Mouse (Mus musculus) lung, postnatal 0 days (tissue): ENCODE measurements around the gene Ppef2. TPM values are rescaled to one million over a fixed set of nuclear protein-coding genes. Genes with fewer than 3 reads are reported as not detected.

ENCODE experiments used
- ATAC-seq: fragments of 200-750 bp; cut with Nextera tagmentation; 2 replicates; pipeline ENCODE4 v1.8.0; 2017; ENCODE audit warnings: moderate library complexity
- DNase-seq: peaks from one replicate; pipeline ENCODE4 v3.0.0-alpha.2; 2016; ENCODE audit warnings: low spot score
- H3K27ac ChIP-seq: fragments of 300-500 bp; sonication (generic); 2 replicates; pipeline ENCODE4 v1.5.1; 2014; ENCODE audit warnings: antibody characterized with exemption, mild to moderate bottlenecking, low read length, mixed read lengths
- H3K27me3 ChIP-seq: fragments of 300-500 bp; sonication (generic); replicated peaks from 2 replicates; pipeline ENCODE4 v1.6.1; 2014; ENCODE audit warnings: low read length, mixed read lengths; ENCODE audit not compliant: insufficient read depth
- H3K36me3 ChIP-seq: fragments of 300-500 bp; sonication (generic); 2 replicates; pipeline ENCODE4 v1.6.1; 2014; ENCODE audit warnings: low read length, mixed read lengths; ENCODE audit not compliant: insufficient read depth
- H3K4me1 ChIP-seq: fragments of 300-500 bp; sonication (generic); 2 replicates; pipeline ENCODE4 v1.6.1; 2014; ENCODE audit warnings: antibody characterized with exemption, low read depth, low read length, mixed read lengths; ENCODE audit not compliant: insufficient read depth
- H3K4me2 ChIP-seq: fragments of 300-500 bp; sonication (generic); replicated peaks from 2 replicates; pipeline ENCODE4 v1.6.1; 2014; ENCODE audit warnings: low read depth, mild to moderate bottlenecking, low read length, moderate library complexity, mixed read lengths
- H3K4me3 ChIP-seq: fragments of 300-500 bp; sonication (generic); 2 replicates; pipeline ENCODE4 v1.5.1; 2014; ENCODE audit warnings: low read depth, low read length
- H3K9ac ChIP-seq: fragments of 300-500 bp; sonication (generic); replicated peaks from 2 replicates; pipeline ENCODE4 v1.6.1; 2014; ENCODE audit warnings: low read depth, mild to moderate bottlenecking
- H3K9me3 ChIP-seq: fragments of 300-500 bp; sonication (generic); 2 replicates; pipeline ENCODE4 v1.6.1; 2016; ENCODE audit warnings: low read length, mixed read lengths
- CTCF ChIP-seq: IDR thresholded peaks from 2 replicates; pipeline ENCODE4 v1.5.1; 2016; ENCODE audit warnings: antibody characterized with exemption, mild to moderate bottlenecking
- EP300 ChIP-seq: IDR thresholded peaks from 2 replicates; pipeline ENCODE4 v1.6.1; 2016; ENCODE audit warnings: antibody characterized with exemption, mild to moderate bottlenecking, control low read depth
- WGBS: fragments of 180-500 bp; shearing (Covaris S2); extraction: QIAGEN DNeasy Blood & Tissue Kit; methylation state at CpG from one replicate; pipeline ENCODE4 v1.1.7; 2014; 5-methylcytosine and 5-hydroxymethylcytosine counted together
- polyA plus RNA-seq: library from polyadenylated mRNA; unstranded; fragments of >200 nt; fragmentation: Nextera tagmentation; extraction: Ambion mirVana; gene quantifications from 2 replicates; pipeline ENCODE4 v1.2.1, GENCODE M21; 2015

The Ppef2 gene
- polyA plus RNA-seq, 1 experiment from 2014 or later, result 0.14 TPM

DNA sequence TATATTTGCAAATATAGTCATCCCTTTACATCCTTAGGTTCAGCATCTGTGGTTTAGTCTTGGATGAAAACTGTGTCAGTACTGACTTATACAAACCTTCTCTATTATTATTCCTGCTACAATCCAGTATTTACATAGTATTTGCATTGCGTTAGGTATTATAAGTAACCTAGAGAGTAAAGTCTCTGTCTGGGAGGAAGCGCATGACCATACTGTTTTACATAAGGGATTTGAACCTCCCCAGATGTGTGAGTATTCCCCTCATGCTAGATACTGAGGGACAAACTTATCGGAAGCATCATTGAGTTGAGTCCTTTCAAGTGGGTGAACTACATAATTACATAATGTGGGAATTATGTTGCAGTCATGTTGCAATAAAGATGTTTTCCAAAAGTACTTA is 26.6 kb downstream of the Ppef2 start:
- DNase-seq, result no peak
- H3K36me3 ChIP-seq, result no peaks in the 10 kb centered on the region
- no peaks in the 10 kb centered on the region for H3K27me3 ChIP-seq
- no peak overlapping the region for H3K9ac ChIP-seq
- TF ChIP-seq EP300 (no peak; the same call in 1 of the 2 replicates), CTCF (no peak)
- no peak; the same call in 1 of the 2 replicates for ATAC-seq
- no peaks in the 10 kb centered on the region for H3K4me1 ChIP-seq
- no peak overlapping the region for H3K4me2 ChIP-seq
- H3K9me3 ChIP-seq, result no peaks in the 10 kb centered on the region
- H3K27ac ChIP-seq, result no peak overlapping the region
- no peak overlapping the region for H3K4me3 ChIP-seq
- WGBS, result 79% methylated on average over 3 of the region's 3 CpGs

DNA sequence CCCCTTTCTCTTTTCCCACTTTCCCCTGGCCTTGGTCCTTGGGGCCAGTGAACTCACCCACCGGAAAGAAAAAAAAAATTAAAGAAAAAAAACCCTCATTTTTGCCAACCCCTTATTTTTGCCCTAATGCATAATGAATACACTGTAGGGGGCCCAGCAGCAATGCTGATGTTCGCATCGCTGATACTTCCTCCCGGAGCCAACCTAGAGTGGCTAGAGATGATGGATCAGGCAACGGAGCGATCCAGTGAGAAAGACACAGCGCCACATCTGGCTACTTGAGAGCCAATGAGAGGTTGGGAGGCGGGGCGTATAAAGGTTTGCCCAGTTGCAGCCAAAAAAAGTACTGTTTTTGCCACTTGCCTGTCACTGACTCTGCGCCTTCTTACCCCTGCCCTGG is 27.3 kb downstream of the Ppef2 start:
- no peak overlapping the region for H3K27ac ChIP-seq
- no peaks in the 10 kb centered on the region for H3K36me3 ChIP-seq
- ATAC-seq (no peak), DNase-seq (no peak)
- no peak overlapping the region for H3K4me3 ChIP-seq
- 31% methylated on average over 10 of the region's 10 CpGs for WGBS
- no peak overlapping the region for H3K9ac ChIP-seq
- no peaks in the 10 kb centered on the region for H3K27me3 ChIP-seq
- no peak for TF ChIP-seq EP300
- TF ChIP-seq CTCF, result no peak
- H3K9me3 ChIP-seq, result no peaks in the 10 kb centered on the region
- H3K4me1 ChIP-seq, result no peaks in the 10 kb centered on the region
- H3K4me2 ChIP-seq, result no peak overlapping the region

DNA sequence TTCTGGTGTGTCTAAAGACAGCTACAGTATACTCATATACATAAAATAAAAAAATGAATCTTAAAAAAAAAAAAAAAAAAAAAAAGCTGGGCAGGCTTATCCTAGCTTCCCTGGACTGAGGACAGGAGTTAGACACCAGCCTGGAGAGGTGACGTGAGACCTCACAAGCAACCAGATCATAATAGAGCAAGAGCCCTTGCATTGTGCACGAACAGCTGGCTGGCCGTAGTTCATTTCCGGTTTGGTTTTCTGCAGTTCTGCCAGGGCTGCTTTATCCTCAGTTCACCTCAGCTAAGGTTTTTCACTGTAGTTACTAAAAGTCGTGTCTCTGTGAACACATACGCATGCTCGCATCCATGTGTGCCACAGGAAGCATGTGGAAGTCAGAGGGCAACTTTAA is 28.3 kb downstream of the Ppef2 start:
- H3K4me1 ChIP-seq, result no peaks in the 10 kb centered on the region
- no peak overlapping the region for H3K9ac ChIP-seq
- H3K27me3 ChIP-seq, result no peaks in the 10 kb centered on the region
- H3K4me2 ChIP-seq, result no peak overlapping the region
- WGBS, result 72% methylated on average over 7 of the region's 7 CpGs
- DNase-seq (no peak), ATAC-seq (no peak)
- no peak overlapping the region for H3K27ac ChIP-seq
- no peak overlapping the region for H3K4me3 ChIP-seq
- H3K9me3 ChIP-seq, result no peaks in the 10 kb centered on the region
- no peaks in the 10 kb centered on the region for H3K36me3 ChIP-seq
- TF ChIP-seq EP300, result no peak
- TF ChIP-seq CTCF, result no peak

GRCm38 (mm10) chr5:92220287-92220902 is 35.7 kb downstream of the Ppef2 start:
- Histone ChIP-seq H3K9me3 (no peaks in the 10 kb centered on the region), H3K27ac (no peak overlapping the region), H3K27me3 (no peaks in the 10 kb centered on the region), H3K4me1 (no peaks in the 10 kb centered on the region), H3K4me3 (no peak overlapping the region), H3K36me3 (no peaks in the 10 kb centered on the region), H3K4me2 (no peak overlapping the region), H3K9ac (no peak overlapping the region)
- WGBS, result 76% methylated on average over 8 of the region's 8 CpGs
- ATAC-seq, result peak; percentile 86
- TF ChIP-seq CTCF (no peak), EP300 (no peak)
- peak; percentile 29 for DNase-seq

- H3K9ac ChIP-seq, result no peak overlapping the region
- TF ChIP-seq EP300 (0 out of 2 replicates have a peak, but pooled peaks have one; percentile 28), CTCF (no peak)
- WGBS, result 43% methylated on average over 6 of the region's 6 CpGs
- no peak overlapping the region for H3K27ac ChIP-seq
- ATAC-seq (peak; percentile 85), DNase-seq (peak; percentile 41)
- H3K4me3 ChIP-seq, result no peak overlapping the region
- H3K27me3 ChIP-seq, result no peaks in the 10 kb centered on the region
- no peaks in the 10 kb centered on the region for H3K9me3 ChIP-seq
- H3K4me1 ChIP-seq, result no peaks in the 10 kb centered on the region
- no peak overlapping the region for H3K4me2 ChIP-seq
- H3K36me3 ChIP-seq, result no peaks in the 10 kb centered on the region
Measured at GRCm38 (mm10) chr5:92219826-92220225, 36.3 kb downstream of the Ppef2 start.

GRCm38 (mm10) chr5:92218915-92219793 is 36.9 kb downstream of the Ppef2 start:
- Histone ChIP-seq H3K27ac (no peak overlapping the region), H3K9me3 (no peaks in the 10 kb centered on the region), H3K4me1 (no peaks in the 10 kb centered on the region), H3K36me3 (no peaks in the 10 kb centered on the region), H3K4me3 (no peak overlapping the region), H3K9ac (no peak overlapping the region), H3K27me3 (no peaks in the 10 kb centered on the region), H3K4me2 (no peak overlapping the region)
- TF ChIP-seq EP300, result no peak
- WGBS, result 55% methylated on average over 17 of the region's 17 CpGs
- ATAC-seq, result no peak
- no peak for DNase-seq
